Mouse (Mus musculus): ENCODE results near the gene Cd79a.

- TF ChIP-seq CTCF (IDR thresholded peaks at IDR 0.05; ENCODE audit: low read depth): no peak
- no peak for TF ChIP-seq EP300 (optimal IDR thresholded peaks at IDR 0.05)
These were observed 10.1 kb upstream of the Cd79a start for GRCm38 (mm10) chr7:24887096-24887495.

All from stomach, postnatal 0 days (tissue).